Mouse (Mus musculus): ENCODE results near the gene Pde9a.

Gene Pde9a

GRCm38 (mm10) chr17:31433401-31433928, 47.5 kb downstream of the Pde9a start:
- no peak for DNase-seq (ENCODE audit: low read depth, low spot score)

- no peak for DNase-seq (ENCODE audit: low read depth, low spot score)
These were observed 48.2 kb downstream of the Pde9a start for GRCm38 (mm10) chr17:31433978-31434797.

- no peak for DNase-seq (ENCODE audit: low read depth, low spot score)
These were observed 48.9 kb downstream of the Pde9a start for GRCm38 (mm10) chr17:31434825-31435325.

- no peak for DNase-seq (ENCODE audit: low read depth, low spot score)
These were observed 50.2 kb downstream of the Pde9a start for GRCm38 (mm10) chr17:31435934-31436813.

GRCm38 (mm10) chr17:31436814-31437406, 50.9 kb downstream of the Pde9a start:
- peak; percentile 48 for DNase-seq (ENCODE audit: low read depth, low spot score)

- DNase-seq (ENCODE audit: low read depth, low spot score): no peak
These were observed 51.5 kb downstream of the Pde9a start for GRCm38 (mm10) chr17:31437482-31437881.

- peak; percentile 35 for DNase-seq (ENCODE audit: low read depth, low spot score)
These were observed 54.0 kb downstream of the Pde9a start for GRCm38 (mm10) chr17:31439978-31440377.

- DNase-seq (ENCODE audit: low read depth, low spot score): no peak
These were observed 56.5 kb downstream of the Pde9a start for GRCm38 (mm10) chr17:31442513-31442912.

GRCm38 (mm10) chr17:31444251-31444650, 58.2 kb downstream of the Pde9a start:
- DNase-seq (ENCODE audit: low read depth, low spot score): no peak

GRCm38 (mm10) chr17:31445061-31445731, 59.2 kb downstream of the Pde9a start:
- DNase-seq (ENCODE audit: low read depth, low spot score): no peak

GRCm38 (mm10) chr17:31447766-31448165, 61.8 kb downstream of the Pde9a start:
- no peak for DNase-seq (ENCODE audit: low read depth, low spot score)

- peak; percentile 20 for DNase-seq (ENCODE audit: low read depth, low spot score)
These were observed 62.5 kb downstream of the Pde9a start for GRCm38 (mm10) chr17:31448519-31448918.

GRCm38 (mm10) chr17:31450206-31450605, 64.2 kb downstream of the Pde9a start:
- no peak for DNase-seq (ENCODE audit: low read depth, low spot score)

- DNase-seq (ENCODE audit: low read depth, low spot score): no peak
These were observed 65.2 kb downstream of the Pde9a start for GRCm38 (mm10) chr17:31451179-31451708.

- DNase-seq (ENCODE audit: low read depth, low spot score): no peak
These were observed 66.8 kb downstream of the Pde9a start for GRCm38 (mm10) chr17:31452816-31453215.

GRCm38 (mm10) chr17:31453476-31453875, 67.5 kb downstream of the Pde9a start:
- DNase-seq (ENCODE audit: low read depth, low spot score): no peak

GRCm38 (mm10) chr17:31454056-31454455, 68.0 kb downstream of the Pde9a start:
- DNase-seq (ENCODE audit: low read depth, low spot score): no peak

- DNase-seq (ENCODE audit: low read depth, low spot score): no peak
These were observed 70.9 kb downstream of the Pde9a start for GRCm38 (mm10) chr17:31456723-31457567.

- no peak for DNase-seq (ENCODE audit: low read depth, low spot score)
These were observed 74.4 kb downstream of the Pde9a start for GRCm38 (mm10) chr17:31460416-31460815.

- no peak for DNase-seq (ENCODE audit: low read depth, low spot score)
These were observed 76.5 kb downstream of the Pde9a start for GRCm38 (mm10) chr17:31462506-31462905.

Data from CD4-positive helper T cell, adult 2 months (primary cell).